Mouse (Mus musculus) midbrain, embryonic 15.5 days (tissue): ENCODE results near the gene Map7. TPM values are rescaled to one million over a fixed set of nuclear protein-coding genes. Genes with fewer than 3 reads are reported as not detected.

Experiments used
- ATAC-seq: fragments of 200-750 bp; cut with Nextera tagmentation; replicated peaks from 2 replicates; pipeline ENCODE4 v1.8.0; 2017; ENCODE audit warnings: moderate TSS enrichment
- H3K27ac ChIP-seq: fragments of 300-500 bp; sonication (generic); 2 replicates; pipeline ENCODE4 v1.5.1; 2015; ENCODE audit warnings: mild to moderate bottlenecking, inconsistent platforms
- H3K27me3 ChIP-seq: fragments of 300-500 bp; sonication (generic); replicated peaks from 2 replicates; pipeline ENCODE4 v1.6.1; 2015; ENCODE audit warnings: inconsistent platforms
- H3K36me3 ChIP-seq: fragments of 300-500 bp; sonication (generic); replicated peaks from 2 replicates; pipeline ENCODE4 v1.6.1; 2015; ENCODE audit warnings: inconsistent platforms
- H3K4me1 ChIP-seq: fragments of 300-500 bp; sonication (generic); 2 replicates; pipeline ENCODE4 v1.6.1; 2015; ENCODE audit warnings: inconsistent platforms
- H3K4me2 ChIP-seq: fragments of 300-500 bp; sonication (generic); 2 replicates; pipeline ENCODE4 v1.6.1; 2015; ENCODE audit warnings: inconsistent platforms, mild to moderate bottlenecking, moderate library complexity
- H3K4me3 ChIP-seq: fragments of 300-500 bp; sonication (generic); 2 replicates; pipeline ENCODE4 v1.5.1; 2015; ENCODE audit warnings: mild to moderate bottlenecking, inconsistent platforms
- H3K9ac ChIP-seq: fragments of 300-500 bp; sonication (generic); 2 replicates; pipeline ENCODE4 v1.6.1; 2015; ENCODE audit warnings: mild to moderate bottlenecking, inconsistent platforms
- H3K9me3 ChIP-seq: fragments of 300-500 bp; sonication (generic); 2 replicates; pipeline ENCODE4 v1.6.1; 2016; ENCODE audit warnings: inconsistent platforms
- WGBS: fragments of 180-500 bp; shearing (Covaris S2); methylation state at CpG from one replicate; pipeline ENCODE4 v1.1.7; 2015; ENCODE audit warnings: mixed read lengths; 5-methylcytosine and 5-hydroxymethylcytosine counted together
- polyA plus RNA-seq: library from polyadenylated mRNA; unstranded; fragments of >200 nt; fragmentation: Nextera tagmentation; extraction: Ambion mirVana; gene quantifications from 2 replicates; pipeline ENCODE4 v1.2.1, GENCODE M21; 2015

Gene Map7
- polyA plus RNA-seq, 1 experiment from 2014 or later, result 7.7 TPM

DNA sequence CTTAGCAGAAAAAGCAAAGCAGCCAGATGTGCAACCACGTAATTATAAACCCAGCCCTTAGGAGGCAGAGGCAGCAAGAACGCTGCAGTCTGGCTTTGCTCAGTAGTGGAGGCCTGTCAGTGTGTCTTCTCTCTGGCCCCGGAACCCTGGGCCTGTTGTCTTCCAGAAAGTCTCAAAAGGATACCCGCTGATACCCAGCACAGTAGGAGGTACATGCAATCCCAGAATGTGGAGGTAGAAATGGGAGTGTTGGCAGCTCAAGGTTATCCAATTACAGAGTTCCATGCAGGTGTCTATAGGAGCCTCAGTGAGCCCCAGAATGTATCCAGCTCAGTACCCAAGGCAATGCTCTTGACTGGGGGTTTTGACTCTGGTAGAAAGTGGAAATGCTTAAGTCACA, 73.7 kb downstream of the Map7 start:
- Histone ChIP-seq H3K36me3 (no peaks in the 10 kb centered on the region), H3K9ac (no peak overlapping the region), H3K4me2 (no peak overlapping the region), H3K4me1 (no peaks in the 10 kb centered on the region), H3K4me3 (no peak overlapping the region), H3K27ac (no peak overlapping the region), H3K9me3 (no peaks in the 10 kb centered on the region), H3K27me3 (no peaks in the 10 kb centered on the region)
- WGBS, result 83% methylated on average over 4 of the region's 4 CpGs
- no peak for ATAC-seq

DNA sequence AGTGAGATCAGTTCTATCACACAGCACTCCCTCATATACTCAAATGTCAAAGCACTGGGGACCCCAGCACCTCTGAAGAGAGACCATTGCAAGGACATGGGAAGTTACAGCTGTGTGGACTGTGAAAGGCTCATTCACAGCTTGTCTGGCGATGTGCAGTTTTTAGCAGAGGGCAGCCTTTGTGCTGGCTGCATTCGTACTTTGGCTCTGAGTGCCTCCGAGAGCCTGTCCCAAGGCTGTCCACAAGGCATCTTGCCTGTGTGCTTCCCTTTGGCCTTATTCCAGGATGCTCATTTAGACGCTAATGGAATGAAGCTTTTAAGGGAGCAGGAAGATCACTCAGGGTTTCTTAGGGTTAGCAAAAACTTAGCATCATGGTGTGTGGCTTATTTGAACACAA, 78.5 kb downstream of the Map7 start:
- no peaks in the 10 kb centered on the region for H3K27me3 ChIP-seq
- no peaks in the 10 kb centered on the region for H3K4me1 ChIP-seq
- no peaks in the 10 kb centered on the region for H3K9me3 ChIP-seq
- H3K9ac ChIP-seq, result no peak overlapping the region
- no peak for ATAC-seq
- no peaks in the 10 kb centered on the region for H3K36me3 ChIP-seq
- no peak overlapping the region for H3K4me2 ChIP-seq
- WGBS, result 49% methylated on average over 4 of the region's 4 CpGs
- H3K4me3 ChIP-seq, result no peak overlapping the region
- H3K27ac ChIP-seq, result no peak overlapping the region

DNA sequence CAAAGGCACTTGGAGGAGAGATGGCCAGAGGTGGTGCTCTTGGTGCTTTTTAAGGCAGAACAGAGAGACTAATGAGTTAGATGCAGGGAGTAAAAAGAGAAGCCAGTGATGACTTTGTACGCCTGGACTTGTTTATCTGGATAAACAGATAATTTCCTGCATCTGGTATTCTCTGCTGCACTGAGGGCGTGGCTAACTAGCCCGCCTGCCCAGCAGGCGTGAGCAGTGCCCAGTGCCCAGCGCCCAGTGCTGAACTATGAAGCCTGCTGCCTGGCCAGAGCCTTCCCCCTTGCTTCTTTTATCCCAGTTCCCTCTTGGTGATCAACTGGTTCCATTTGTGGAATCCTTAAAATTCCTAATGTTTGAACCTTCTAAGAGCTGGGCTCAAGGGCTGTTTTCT, 81.8 kb downstream of the Map7 start:
- WGBS, result 91% methylated on average over 5 of the region's 5 CpGs
- no peaks in the 10 kb centered on the region for H3K4me1 ChIP-seq
- no peaks in the 10 kb centered on the region for H3K9me3 ChIP-seq
- no peak for ATAC-seq
- H3K36me3 ChIP-seq, result no peaks in the 10 kb centered on the region
- H3K27ac ChIP-seq, result no peak overlapping the region
- no peak overlapping the region for H3K9ac ChIP-seq
- H3K4me3 ChIP-seq, result no peak overlapping the region
- no peak overlapping the region for H3K4me2 ChIP-seq
- no peaks in the 10 kb centered on the region for H3K27me3 ChIP-seq

DNA sequence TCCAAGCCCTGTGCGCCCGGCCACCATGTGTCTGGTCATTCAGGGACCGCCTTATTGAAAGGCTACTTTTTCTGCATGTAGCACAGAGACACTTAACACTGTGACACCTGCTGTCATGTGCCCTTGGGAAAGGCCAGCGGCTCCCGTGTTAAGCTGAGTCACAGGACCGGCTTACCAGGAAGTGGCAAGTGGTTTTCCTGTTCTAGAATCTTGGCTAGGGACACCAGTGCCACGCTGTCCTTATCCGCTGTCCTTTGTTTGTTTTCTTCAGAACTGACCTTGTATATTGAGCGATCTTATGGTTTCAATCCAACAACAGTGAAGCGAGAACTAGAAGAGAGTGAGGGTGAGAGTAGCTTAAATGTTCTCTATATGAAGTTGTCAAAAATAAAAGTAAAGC, 85.2 kb downstream of the Map7 start:
- no peak for ATAC-seq
- H3K9me3 ChIP-seq, result no peaks in the 10 kb centered on the region
- H3K9ac ChIP-seq, result no peak overlapping the region
- no peaks in the 10 kb centered on the region for H3K36me3 ChIP-seq
- H3K27me3 ChIP-seq, result no peaks in the 10 kb centered on the region
- no peaks in the 10 kb centered on the region for H3K4me1 ChIP-seq
- H3K27ac ChIP-seq, result no peak overlapping the region
- 93% methylated on average over 10 of the region's 10 CpGs for WGBS
- no peak overlapping the region for H3K4me3 ChIP-seq
- H3K4me2 ChIP-seq, result no peak overlapping the region

DNA sequence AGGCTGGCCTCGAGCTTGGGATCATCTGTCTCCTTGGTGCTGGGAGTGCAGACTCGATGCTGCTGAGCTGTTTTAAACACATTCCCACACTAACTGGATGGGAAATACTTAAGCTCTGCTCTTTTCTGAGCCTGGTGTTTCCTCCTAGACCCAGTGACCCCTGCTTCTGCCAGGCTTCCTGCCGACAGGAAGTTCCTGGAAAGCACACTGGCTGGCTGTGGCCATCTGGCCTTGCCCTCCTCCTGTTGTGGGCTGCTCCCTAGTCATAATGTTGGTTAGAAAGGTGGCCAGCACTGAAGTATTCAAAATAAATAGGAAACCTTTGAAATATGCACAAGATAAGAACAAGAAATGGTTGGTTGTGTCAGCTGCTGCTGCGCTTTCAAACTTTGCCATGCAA, 86.2 kb downstream of the Map7 start:
- no peak for ATAC-seq
- no peaks in the 10 kb centered on the region for H3K36me3 ChIP-seq
- no peak overlapping the region for H3K4me3 ChIP-seq
- H3K9ac ChIP-seq, result no peak overlapping the region
- no peak overlapping the region for H3K4me2 ChIP-seq
- H3K9me3 ChIP-seq, result no peaks in the 10 kb centered on the region
- 77% methylated on average over 4 of the region's 4 CpGs for WGBS
- H3K4me1 ChIP-seq, result no peaks in the 10 kb centered on the region
- H3K27me3 ChIP-seq, result no peaks in the 10 kb centered on the region
- no peak overlapping the region for H3K27ac ChIP-seq

DNA sequence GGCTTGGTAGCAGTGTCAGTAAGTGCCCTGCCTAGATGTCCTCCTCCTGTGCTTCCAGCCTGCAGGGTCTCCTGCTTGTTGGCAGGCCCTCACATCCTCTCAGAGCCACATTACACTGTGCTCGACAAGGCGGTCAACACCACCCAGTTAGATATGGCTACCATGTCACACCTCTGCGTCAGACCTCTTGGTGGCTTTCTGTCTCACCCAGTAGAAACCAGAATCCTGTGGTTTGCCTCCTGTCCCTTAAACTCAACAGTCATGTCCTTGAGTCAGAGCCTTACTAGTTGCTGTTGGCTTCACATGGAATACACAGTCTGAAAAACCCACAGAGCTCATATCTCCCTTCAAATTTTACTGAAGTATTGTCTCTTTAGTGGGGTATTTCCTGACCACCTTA, 87.4 kb downstream of the Map7 start:
- Histone ChIP-seq H3K4me3 (no peak overlapping the region), H3K4me1 (no peaks in the 10 kb centered on the region), H3K9ac (no peak overlapping the region), H3K27ac (no peak overlapping the region), H3K4me2 (no peak overlapping the region), H3K27me3 (no peaks in the 10 kb centered on the region), H3K9me3 (no peaks in the 10 kb centered on the region), H3K36me3 (no peaks in the 10 kb centered on the region)
- WGBS, result 91% methylated on average over 3 of the region's 3 CpGs
- no peak for ATAC-seq

DNA sequence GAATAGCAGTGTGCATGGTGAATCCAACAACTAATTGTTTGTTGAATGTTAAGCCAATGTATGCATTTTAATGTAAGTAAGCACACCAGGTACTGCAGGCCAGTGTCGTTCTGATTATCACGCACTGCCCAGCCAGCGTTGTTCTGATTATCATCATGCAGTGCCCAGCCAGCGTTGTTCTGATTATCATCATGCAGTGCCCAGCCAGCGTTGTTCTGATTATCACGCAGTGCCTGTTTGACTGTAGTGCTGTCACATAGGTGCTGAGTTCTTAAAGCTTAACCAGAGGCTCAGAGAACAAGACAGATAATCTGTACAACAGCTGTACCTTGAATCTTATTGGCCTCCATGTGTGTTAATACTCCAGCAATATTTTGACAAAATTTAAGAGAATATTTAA, 88.0 kb downstream of the Map7 start:
- ATAC-seq, result no peak
- Histone ChIP-seq H3K4me1 (no peaks in the 10 kb centered on the region), H3K4me3 (no peak overlapping the region), H3K9me3 (no peaks in the 10 kb centered on the region), H3K36me3 (no peaks in the 10 kb centered on the region), H3K27me3 (no peaks in the 10 kb centered on the region), H3K4me2 (no peak overlapping the region), H3K9ac (no peak overlapping the region), H3K27ac (no peak overlapping the region)
- 89% methylated on average over 6 of the region's 6 CpGs for WGBS

DNA sequence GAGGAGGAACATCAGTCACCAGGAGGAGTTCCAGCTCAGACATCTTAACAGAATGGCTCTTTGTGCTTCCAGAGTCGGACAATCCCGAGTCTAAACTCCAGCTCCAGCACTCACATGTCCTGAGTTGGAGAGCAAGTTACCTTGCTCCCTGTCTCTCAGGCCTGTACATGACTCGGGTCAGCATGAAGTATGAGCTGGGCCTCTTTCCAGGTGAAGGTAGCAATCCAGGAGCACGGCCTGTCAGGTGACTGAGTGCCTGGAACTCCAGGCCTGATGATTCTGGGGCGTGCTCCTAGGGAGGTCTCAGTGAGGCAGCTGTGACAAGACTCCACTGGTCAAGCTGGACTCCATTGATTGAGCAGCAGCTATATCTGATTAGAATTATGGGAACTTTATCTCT, 90.0 kb downstream of the Map7 start:
- 86% methylated on average over 5 of the region's 5 CpGs for WGBS
- H3K27me3 ChIP-seq, result no peaks in the 10 kb centered on the region
- no peak overlapping the region for H3K27ac ChIP-seq
- no peak overlapping the region for H3K9ac ChIP-seq
- H3K9me3 ChIP-seq, result no peaks in the 10 kb centered on the region
- no peaks in the 10 kb centered on the region for H3K4me1 ChIP-seq
- ATAC-seq, result no peak
- H3K4me3 ChIP-seq, result no peak overlapping the region
- H3K36me3 ChIP-seq, result no peaks in the 10 kb centered on the region
- no peak overlapping the region for H3K4me2 ChIP-seq

DNA sequence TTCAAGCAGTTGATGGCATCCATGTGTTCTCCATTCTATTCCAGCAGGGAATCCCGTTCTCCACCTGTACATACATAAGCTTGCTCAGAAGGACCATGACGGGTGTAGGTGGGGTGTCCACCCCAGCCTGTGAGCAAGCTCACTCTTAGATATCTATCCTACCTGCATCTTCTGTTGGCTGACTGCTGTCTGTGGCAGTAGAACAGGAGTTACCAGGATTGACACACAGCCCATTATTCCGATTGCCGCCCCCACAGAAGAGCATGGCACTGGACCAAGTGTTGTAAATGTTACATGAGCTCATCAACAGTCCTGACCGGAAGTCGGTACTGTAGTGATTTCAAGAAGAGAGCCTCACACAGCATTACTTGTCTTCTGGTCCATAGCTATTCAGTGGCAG, 92.6 kb downstream of the Map7 start:
- Histone ChIP-seq H3K36me3 (no peaks in the 10 kb centered on the region), H3K4me1 (no peaks in the 10 kb centered on the region), H3K4me3 (no peak overlapping the region), H3K9me3 (no peaks in the 10 kb centered on the region), H3K4me2 (no peak overlapping the region), H3K27ac (no peak overlapping the region), H3K27me3 (no peaks in the 10 kb centered on the region), H3K9ac (no peak overlapping the region)
- ATAC-seq, result no peak
- 87% methylated on average over 6 of the region's 6 CpGs for WGBS

DNA sequence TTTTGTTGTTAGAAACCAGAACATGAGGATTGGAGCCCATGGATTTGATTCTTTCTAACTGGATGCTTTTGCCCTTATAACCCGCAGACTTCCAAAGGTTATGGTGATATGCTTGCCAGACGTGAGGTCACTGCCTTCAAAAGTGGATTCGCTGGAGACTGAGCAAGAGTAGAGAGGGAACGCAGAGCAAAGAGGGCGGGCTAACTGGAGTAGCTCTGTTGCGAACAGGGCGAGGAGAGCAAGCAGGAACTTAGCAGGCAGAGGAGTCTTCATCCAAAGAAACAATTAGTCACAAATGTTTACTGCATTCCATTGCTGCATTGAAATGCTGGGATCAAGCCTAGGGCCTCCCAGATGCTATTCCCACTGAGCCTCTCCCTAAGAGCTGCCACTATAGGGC, 95.0 kb downstream of the Map7 start:
- Histone ChIP-seq H3K4me3 (no peak overlapping the region), H3K4me2 (no peak overlapping the region), H3K9me3 (no peaks in the 10 kb centered on the region), H3K36me3 (no peaks in the 10 kb centered on the region), H3K27me3 (no peaks in the 10 kb centered on the region), H3K27ac (no peak overlapping the region), H3K9ac (no peak overlapping the region), H3K4me1 (no peaks in the 10 kb centered on the region)
- WGBS, result 81% methylated on average over 7 of the region's 7 CpGs
- ATAC-seq, result no peak

DNA sequence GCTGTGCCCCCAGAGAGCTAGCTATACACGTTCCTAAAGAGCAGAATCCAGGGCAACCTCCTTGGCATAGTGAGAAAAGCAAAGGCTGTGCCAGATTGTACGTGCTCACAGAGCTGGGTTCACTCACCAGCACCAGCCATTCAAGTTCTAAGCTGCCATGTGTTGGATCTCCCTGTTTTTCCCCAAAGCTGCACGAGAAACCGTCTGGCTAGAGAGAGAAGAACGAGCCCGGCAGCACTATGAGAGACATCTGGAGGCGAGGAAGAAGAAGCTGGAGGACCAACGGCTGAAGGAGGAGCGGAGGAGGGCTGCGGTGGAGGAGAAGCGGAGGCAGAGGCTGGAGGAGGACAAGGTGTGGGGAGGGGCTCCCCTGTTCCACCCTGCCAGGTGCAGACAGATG, 96.8 kb downstream of the Map7 start:
- Histone ChIP-seq H3K27me3 (no peaks in the 10 kb centered on the region), H3K4me3 (no peak overlapping the region), H3K36me3 (no peaks in the 10 kb centered on the region), H3K9ac (no peak overlapping the region), H3K9me3 (no peaks in the 10 kb centered on the region), H3K4me2 (no peak overlapping the region), H3K27ac (no peak overlapping the region), H3K4me1 (no peaks in the 10 kb centered on the region)
- 87% methylated on average over 11 of the region's 11 CpGs for WGBS
- ATAC-seq, result no peak

DNA sequence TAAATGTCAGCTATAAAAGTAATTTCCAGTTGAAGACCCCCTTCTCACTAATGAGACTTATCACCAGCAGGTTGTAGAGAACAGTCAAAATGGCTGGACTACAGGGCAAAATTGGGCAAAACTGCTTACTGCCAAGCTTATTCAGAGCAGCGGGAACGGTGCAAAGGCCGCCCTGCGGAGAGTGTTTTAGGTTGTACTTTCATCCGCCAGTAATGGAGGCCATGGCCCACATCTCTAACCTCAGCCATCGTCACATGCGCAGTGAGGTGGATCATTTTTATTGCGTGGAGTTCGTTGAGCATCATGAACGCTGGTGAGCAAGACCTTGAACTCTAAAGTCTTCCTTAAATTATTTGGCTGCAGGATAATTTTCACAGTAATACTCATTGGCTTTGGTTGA, 100.8 kb downstream of the Map7 start:
- Histone ChIP-seq H3K27me3 (no peaks in the 10 kb centered on the region), H3K36me3 (no peaks in the 10 kb centered on the region), H3K9ac (no peak overlapping the region), H3K9me3 (no peaks in the 10 kb centered on the region), H3K4me2 (no peak overlapping the region), H3K4me3 (no peak overlapping the region), H3K27ac (no peak overlapping the region), H3K4me1 (no peaks in the 10 kb centered on the region)
- WGBS, result 96% methylated on average over 10 of the region's 10 CpGs
- ATAC-seq, result no peak

DNA sequence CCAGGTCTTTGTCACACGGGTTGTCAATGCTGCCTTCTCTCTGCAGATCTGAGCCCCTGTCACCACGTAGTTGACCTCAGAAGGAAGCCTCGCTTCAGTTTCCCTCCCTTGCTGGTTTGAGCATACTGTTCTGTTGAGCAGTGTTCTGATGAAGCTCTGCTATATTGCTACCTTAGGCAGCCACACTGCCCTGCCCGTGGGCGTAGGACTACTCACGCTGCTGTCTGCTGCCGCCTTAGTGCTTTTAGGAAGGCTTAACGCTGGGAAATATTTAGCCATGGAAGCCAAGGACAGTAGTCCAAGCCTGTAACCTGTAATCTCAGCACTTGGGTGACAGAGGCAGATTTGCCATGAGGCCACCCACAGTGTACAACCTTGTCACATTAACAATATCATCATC, 107.3 kb downstream of the Map7 start:
- WGBS, result 91% methylated on average over 8 of the region's 8 CpGs
- Histone ChIP-seq H3K27ac (no peak overlapping the region), H3K27me3 (no peaks in the 10 kb centered on the region)

More for the DNA sequence above, 107.3 kb downstream of the Map7 start:
- Histone ChIP-seq H3K9me3 (no peaks in the 10 kb centered on the region), H3K4me1 (no peaks in the 10 kb centered on the region), H3K4me2 (no peak overlapping the region), H3K4me3 (no peak overlapping the region), H3K36me3 (no peaks in the 10 kb centered on the region), H3K9ac (no peak overlapping the region)
- ATAC-seq, result no peak
